Mouse (Mus musculus) urinary bladder, postnatal 25 days (tissue): Measurements from ENCODE around the gene Lrrc28.

ENCODE experiments used
- DNase-seq: peaks from one replicate; pipeline ENCODE4 v3.0.0; 2022; ENCODE audit warnings: low spot score

Gene Lrrc28

GRCm38 (mm10) chr7:67645681-67646014, 580 bp upstream of the Lrrc28 start:
- no peak for DNase-seq

DNA sequence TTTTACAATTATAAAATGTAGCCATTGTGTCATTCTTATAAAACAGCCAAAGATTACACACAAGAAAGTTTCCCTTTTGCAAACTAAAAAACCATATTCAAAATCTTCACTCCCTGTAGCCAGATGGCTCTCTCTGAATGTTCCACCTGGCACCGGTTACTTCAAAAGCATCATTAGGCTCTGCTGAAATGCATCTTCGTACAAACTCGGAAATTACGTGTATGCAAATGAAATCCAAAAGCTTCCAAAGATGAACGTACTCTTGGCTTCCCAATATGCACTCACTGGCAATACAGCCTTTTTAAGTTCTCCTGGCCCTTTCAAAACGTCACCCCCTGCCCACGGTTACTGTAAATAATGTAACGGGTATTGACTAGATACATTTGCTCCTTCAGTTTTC, 777 bp downstream of the Lrrc28 start:
- DNase-seq = no peak

GRCm38 (mm10) chr7:67642955-67643354, 2.1 kb downstream of the Lrrc28 start:
- no peak for DNase-seq

DNA sequence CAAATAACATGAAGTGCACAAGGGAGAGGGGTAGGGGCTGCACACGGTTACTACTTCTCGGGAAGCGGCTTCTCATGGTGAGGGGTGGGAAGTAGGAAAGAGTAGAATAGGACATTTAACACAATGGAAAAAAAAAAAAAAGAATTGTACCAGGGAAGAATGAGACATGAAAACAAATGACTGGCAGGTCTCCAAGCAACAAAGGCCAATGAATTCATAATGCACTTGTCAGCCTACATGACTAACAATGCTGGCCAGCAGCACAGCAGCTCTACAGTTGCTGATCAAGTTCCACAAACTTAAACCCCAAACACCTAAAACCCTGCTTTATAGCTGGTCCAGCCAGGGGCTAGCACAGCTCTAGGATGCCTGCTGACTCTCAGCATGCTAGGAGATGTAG, 6.1 kb downstream of the Lrrc28 start:
- no peak for DNase-seq

- no peak for DNase-seq
These were observed 8.9 kb downstream of the Lrrc28 start for GRCm38 (mm10) chr7:67636161-67636560.

DNA sequence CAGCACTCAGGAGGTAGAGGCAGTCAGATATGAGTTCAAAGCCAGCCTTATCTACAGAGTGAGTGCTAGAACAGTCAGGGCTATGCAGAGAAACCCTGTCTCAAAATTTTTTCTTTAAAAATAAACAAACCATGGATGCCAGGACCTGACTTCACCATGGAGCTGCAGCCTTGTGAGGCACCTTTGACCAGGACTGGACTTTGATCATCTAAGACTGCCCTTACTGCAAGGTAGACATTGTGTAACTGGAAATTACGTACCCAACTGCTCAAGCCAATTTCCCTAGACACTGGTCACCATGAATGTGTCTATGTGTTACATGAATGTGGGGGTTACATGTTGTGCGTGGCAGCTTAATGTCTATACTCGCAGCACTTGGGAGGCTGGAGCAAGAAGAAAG, 10.9 kb downstream of the Lrrc28 start:
- no peak for DNase-seq

GRCm38 (mm10) chr7:67632380-67632779, 12.7 kb downstream of the Lrrc28 start:
- DNase-seq = no peak

DNA sequence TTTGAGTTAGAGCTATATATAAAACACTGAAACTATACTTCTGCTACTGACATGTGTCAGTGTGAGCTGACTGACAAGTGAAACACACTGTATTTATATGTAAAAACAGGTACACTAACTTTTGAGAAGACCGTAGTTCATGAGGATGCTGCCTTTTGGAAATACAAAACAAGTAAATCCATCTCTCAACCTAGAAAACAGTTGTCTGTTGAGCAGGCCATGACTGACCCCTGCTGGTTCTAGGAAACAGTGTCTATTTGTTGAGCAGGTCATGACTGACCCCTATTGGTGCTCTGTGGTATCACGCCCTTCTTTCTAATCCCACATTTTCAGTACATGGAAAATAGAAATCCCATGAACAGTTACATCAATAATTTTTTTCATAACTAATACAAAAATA, 14.3 kb downstream of the Lrrc28 start:
- DNase-seq = peak; percentile 61

- no peak for DNase-seq
These were observed 15.4 kb downstream of the Lrrc28 start for GRCm38 (mm10) chr7:67629681-67630080.

DNA sequence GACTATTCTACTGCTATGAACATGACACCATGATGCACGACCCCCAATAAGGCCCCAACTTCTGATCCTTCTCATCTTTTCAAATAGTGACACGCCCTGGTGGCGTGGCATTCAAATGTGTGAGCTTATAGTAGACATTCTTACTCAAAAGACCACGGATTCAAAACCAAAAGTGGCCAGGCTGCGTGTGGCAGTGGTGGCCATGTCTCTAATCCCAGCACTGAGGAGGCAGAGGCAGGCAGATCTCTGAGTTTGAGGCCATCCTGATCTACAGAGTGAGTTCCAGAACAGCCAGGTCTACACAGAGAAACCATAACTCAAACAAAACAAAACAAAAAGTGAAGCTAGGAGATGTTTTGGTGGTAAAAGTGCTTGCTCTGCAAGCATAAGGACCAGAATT, 18.4 kb downstream of the Lrrc28 start:
- no peak for DNase-seq

DNA sequence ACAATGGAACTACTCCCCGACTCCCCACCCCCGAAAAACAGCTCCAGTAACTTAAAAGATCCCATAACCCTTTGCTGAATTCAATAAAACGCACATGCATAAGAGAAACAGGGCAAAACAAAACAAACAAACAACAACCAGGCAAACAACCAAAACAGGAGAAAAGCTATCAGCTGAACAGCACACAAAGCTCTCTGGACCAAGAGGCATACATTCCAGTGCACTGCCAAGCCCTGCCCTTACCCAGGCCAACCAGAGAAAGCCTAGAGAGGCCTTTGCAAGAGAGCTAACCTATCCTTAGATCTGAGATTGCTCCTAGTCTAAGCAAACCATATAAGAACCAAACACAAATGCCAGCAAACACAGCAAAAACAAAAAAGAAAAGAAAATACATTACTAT, 22.9 kb downstream of the Lrrc28 start:
- no peak for DNase-seq

DNA sequence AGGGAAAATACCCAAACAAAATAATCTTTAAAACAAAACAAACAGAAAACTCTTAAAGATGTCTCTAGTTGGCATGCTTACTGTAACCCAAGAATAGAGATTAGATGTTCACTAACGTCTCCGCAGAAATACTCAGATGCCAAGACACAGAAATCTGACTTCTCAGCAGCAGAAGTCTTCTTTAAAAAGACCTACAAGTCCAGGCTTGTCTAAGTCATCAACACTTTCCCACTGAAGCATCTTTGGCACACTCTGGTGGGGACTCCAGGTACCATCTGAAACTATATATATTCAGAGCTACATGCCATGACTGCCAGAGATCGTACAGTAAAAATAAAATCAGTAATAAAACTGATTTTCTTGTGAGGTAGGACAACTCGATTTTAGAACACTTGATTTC, 25.2 kb downstream of the Lrrc28 start:
- no peak for DNase-seq

DNA sequence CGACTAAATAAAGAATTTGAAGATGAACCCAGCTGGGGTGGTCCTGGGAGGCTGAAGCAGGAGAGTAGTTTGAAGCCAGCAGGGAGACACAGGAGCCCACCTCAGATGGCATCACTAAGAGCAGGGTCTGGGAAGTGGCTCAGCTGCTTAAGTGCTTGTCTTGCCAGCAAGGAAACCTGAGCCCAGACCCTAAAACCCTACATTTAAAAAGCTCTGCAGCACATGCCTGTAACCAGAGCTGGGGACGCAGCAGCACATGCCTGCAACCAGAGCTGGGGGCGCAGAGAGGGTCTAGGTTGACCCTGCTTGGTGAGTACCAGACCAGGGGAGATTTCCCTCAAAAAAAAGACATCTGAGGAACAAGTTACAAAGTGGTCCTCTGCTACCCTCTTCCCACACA, 26.8 kb downstream of the Lrrc28 start:
- no peak for DNase-seq

- DNase-seq = no peak
These were observed 27.4 kb downstream of the Lrrc28 start for GRCm38 (mm10) chr7:67617646-67618045.

DNA sequence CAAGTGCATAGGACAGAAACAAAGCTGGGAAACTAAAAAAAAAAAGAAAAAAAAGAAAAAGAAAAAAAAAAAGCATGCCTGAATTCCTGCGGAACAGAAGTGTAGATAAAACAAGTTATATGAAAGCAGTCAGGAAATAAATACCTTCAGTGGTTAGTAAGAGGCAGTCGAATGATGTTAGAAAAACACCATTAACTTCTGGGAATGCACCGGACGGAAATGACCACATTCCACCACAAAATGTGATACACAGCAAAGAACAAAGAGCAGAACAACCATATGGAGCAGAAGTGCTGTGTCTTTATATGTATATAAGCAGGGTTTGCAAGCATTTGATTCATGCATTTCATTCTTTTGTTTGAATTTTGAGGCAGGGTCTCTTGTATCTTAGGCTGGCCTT, 28.2 kb downstream of the Lrrc28 start:
- no peak for DNase-seq

DNA sequence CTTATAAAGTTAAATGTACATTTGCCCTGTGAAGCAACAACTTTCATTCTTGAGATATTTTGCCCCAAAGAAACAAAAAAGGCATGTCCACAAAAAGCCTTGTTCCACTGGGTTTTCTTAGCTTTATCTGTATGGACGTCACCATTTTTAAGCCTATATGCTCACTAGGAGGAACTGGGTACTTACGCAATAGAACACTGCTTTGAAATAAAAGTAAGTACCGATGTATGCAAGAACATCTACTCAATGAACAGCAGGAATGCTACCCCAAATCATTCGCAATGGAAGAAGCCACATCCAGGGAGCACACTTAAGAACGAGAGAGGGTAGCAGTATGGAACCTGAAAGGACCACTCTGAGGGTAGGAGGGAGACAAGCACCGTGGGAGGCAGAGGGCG, 30.6 kb downstream of the Lrrc28 start:
- no peak for DNase-seq

DNA sequence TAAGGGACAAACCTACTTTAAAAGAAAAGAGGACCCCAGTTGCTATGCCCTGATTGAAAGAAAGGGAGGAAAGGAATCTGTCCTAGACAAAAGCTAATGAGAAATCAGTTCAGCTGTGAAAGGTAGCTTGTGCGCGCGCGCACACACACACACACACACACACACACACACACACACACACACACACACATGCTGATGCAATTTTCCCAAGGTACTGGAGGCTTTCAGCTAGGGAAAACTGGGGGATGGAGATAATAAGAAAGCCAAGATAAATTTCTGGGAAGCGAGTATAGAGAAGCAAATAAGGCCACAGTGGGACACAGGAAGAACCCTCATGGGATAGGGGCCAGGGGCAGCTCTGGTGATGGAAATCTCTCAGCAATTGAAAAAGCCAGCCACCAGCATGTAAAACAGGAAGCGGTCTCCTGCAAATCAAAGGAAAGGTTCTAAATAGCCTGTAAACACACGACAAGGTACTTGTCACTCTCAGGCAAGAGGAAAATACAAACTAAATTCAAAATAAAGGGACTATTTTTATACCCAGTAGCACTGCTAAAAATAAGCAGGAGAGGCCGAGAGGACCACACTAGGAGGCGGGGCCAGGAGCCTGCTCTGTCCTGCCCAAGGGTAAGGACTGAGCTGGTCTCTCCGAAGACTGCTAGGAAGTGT, 31.1 kb downstream of the Lrrc28 start:
- DNase-seq = no peak

DNA sequence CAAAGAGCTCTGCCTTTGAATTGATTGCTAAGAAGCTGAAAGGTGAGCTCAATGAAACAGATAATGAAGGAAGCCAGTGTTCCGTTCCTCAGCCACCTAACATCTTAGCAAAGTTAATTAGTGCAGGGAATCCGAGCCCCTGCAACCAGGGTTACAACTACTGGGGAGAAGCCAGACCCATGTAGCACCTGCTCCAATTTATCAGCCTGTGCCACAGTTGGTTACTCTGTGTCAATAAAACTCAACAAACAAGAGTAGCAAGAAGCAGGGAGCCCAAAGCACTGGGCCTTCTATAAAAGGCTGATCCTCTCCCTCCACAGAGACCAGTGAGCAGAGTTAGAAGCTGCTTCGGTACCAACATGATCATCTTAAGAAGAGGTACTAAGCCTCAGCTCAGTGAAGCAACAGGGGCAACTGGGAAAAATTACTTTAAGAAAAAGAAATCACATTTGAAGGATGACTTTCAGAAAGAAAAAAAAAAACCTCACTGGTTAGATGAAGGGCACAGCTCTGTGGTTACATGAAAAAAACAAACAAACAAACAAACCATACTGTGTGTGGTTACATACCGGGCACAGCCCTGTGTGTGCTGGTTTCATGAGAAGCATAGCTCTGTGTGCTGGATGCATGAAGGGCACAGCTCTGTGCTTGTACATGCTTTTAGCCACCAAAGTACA, 36.6 kb downstream of the Lrrc28 start:
- DNase-seq = no peak

- no peak for DNase-seq
These were observed 37.3 kb downstream of the Lrrc28 start for GRCm38 (mm10) chr7:67607669-67608347.

DNA sequence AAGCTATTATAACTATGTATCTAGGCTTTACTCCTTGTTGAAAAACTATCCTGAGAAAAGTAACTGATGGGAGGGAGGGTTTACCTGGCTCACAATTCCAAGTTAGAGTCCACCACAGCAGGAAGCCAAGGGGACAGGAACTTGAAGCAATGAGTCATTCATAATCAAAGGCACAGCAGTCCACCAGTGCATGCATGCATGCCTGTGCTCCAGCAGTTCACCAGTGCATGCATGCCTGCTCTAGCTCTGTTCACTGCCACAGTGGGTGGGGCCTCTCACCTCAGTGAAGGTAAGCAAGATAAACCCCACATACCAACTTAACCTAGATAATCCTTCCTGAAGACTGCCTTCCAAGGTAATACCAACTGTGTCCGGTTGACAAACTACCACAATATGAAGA, 38.8 kb downstream of the Lrrc28 start:
- DNase-seq = no peak

- no peak for DNase-seq
These were observed 40.0 kb downstream of the Lrrc28 start for GRCm38 (mm10) chr7:67605114-67605513.

- DNase-seq = peak; percentile 26
These were observed 47.0 kb downstream of the Lrrc28 start for GRCm38 (mm10) chr7:67598050-67598449.

- DNase-seq = no peak
These were observed 48.1 kb downstream of the Lrrc28 start for GRCm38 (mm10) chr7:67596961-67597360.

GRCm38 (mm10) chr7:67596322-67596721, 48.7 kb downstream of the Lrrc28 start:
- DNase-seq = no peak
